Mouse (Mus musculus) kidney, adult 2 months (tissue): ENCODE measurements at regions not wholly inside any gene's neighbourhood (a gene's known extent, or its start where the extent isn't known, plus 50 kb on each side); places are given as distances from the start of the nearest gene placed in this dataset.

Experiments used
- CTCF ChIP-seq: fragments of 200-500 bp; conservative IDR thresholded peaks from 2 replicates; pipeline ENCODE4 v1.5.1; 2011; ENCODE audit warnings: low read depth, mild to moderate bottlenecking, control low read depth, low read length, moderate library complexity, mixed read lengths; ENCODE audit not compliant: insufficient read depth, insufficient read length
- POLR2A ChIP-seq: fragments of 200-500 bp; IDR thresholded peaks from one replicate; pipeline ENCODE4 v1.6.1; 2011; ENCODE audit warnings: low read depth, low read length, control low read depth

DNA sequence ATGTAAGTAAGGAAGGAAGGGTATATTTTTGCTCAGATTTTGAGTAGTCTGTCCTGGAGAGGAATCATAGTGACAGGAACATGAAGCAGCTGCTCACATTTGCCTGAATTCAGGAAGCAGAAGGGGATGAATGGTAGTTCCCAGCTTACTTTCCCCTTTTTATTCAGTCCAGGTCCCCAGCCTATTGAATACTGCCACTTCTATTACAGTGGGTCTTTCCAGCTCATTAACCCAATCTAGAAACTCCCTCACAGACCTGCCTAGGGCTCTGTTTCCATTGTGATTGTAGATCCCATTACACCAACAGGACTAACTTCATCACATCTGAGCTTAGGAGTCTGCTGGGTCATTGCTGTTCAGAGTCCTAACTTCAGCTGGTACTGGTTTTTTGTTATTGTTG is 872.3 kb downstream of the Cntnap5b start:
- no peak for TF ChIP-seq CTCF
- no peak for TF ChIP-seq POLR2A
